Mouse (Mus musculus) hindlimb bud, embryonic 11.5 days (tissue): ENCODE results near the gene Ino80.

Experiments used
- DNase-seq: peaks from one replicate; pipeline ENCODE4 v3.0.0-alpha.2; 2012; ENCODE audit warnings: low read depth, low spot score; ENCODE audit errors: extremely low spot score

Gene Ino80

GRCm38 (mm10) chr2:119324576-119325318, 152.7 kb downstream of the Ino80 start:
- no peak for DNase-seq

DNA sequence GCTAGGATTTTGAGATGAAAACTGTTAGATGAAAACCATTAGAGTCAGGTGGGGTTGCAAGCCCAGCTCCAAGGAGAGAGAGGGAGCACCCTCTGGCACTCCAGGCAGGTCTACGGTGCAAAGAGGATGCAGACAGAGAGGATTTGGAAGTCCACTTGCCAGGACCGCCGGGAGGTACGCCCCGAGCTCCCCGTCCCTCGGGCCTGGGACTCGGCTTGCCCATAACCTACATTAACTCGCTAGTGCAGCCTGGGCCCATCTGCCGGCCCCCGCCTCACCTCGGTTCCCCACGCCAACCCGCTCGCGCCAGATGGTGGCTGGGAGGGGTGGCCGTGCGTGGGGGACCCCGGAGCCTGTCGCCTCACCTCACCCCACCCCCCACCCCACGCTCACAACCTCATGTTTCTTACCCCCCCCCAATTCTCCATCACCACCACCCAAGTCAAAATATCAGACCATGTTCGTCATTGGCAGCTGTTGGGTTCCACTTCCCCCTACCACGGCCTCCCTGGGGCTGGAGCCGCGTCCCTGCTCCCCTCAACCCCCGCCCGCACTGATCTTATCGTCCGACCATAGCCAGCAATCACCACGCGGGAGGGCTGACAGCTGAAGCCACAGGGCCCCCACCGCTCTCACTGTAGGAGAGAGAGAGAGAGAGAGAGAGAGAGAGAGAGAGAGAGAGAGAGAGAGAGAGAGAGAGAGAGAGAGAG, 153.5 kb downstream of the Ino80 start:
- DNase-seq: no peak
